Mouse (Mus musculus) limb, embryonic 15.5 days (tissue): ENCODE measurements around the gene Wdr91. TPM values are rescaled to one million over a fixed set of nuclear protein-coding genes. Genes with fewer than 3 reads are reported as not detected.

Source experiments
- ATAC-seq: fragments of 200-750 bp; cut with Nextera tagmentation; 2 replicates; pipeline ENCODE4 v1.8.0; 2017; ENCODE audit warnings: low read depth, moderate TSS enrichment; ENCODE audit not compliant: insufficient number of reproducible peaks, low FRiP score, low TSS enrichment
- H3K27ac ChIP-seq: fragments of 300-500 bp; sonication (generic); 2 replicates; pipeline ENCODE4 v1.5.1; 2015; ENCODE audit warnings: moderate library complexity, mild to moderate bottlenecking, inconsistent platforms
- H3K27me3 ChIP-seq: fragments of 300-500 bp; sonication (generic); 2 replicates; pipeline ENCODE4 v1.6.1; 2015; ENCODE audit warnings: inconsistent platforms
- H3K36me3 ChIP-seq: fragments of 300-500 bp; sonication (generic); 2 replicates; pipeline ENCODE4 v1.6.1; 2015; ENCODE audit warnings: inconsistent platforms
- H3K4me1 ChIP-seq: fragments of 300-500 bp; sonication (generic); 2 replicates; pipeline ENCODE4 v1.6.1; 2015; ENCODE audit warnings: inconsistent platforms
- H3K4me2 ChIP-seq: fragments of 300-500 bp; sonication (generic); 2 replicates; pipeline ENCODE4 v1.6.1; 2015; ENCODE audit warnings: mild to moderate bottlenecking, inconsistent platforms
- H3K4me3 ChIP-seq: fragments of 300-500 bp; sonication (generic); 2 replicates; pipeline ENCODE4 v1.5.1; 2015; ENCODE audit warnings: mild to moderate bottlenecking, inconsistent platforms
- H3K9ac ChIP-seq: fragments of 300-500 bp; sonication (generic); 2 replicates; pipeline ENCODE4 v1.6.1; 2015; ENCODE audit warnings: inconsistent platforms
- H3K9me3 ChIP-seq: fragments of 300-500 bp; sonication (generic); 2 replicates; pipeline ENCODE4 v1.6.1; 2016; ENCODE audit warnings: inconsistent platforms
- WGBS: fragments of 180-500 bp; shearing (Covaris S2); methylation state at CpG from one replicate; pipeline ENCODE4 v1.1.7; 2015; 5-methylcytosine and 5-hydroxymethylcytosine counted together
- polyA plus RNA-seq: library from polyadenylated mRNA; unstranded; fragments of >200 nt; fragmentation: Nextera tagmentation; extraction: Ambion mirVana; gene quantifications from 2 replicates; pipeline ENCODE4 v1.2.1, GENCODE M21; 2015

Gene Wdr91
- polyA plus RNA-seq: 9.9 and 10.2 TPM in 2 replicates

GRCm38 (mm10) chr6:34910371-34911219 lies at the start of gene Wdr91:
Gene Wdr91 (minus strand): TSS chr6:34910876.
- Histone ChIP-seq H3K27ac (peak within 1 kb of the TSS; percentile 91), H3K36me3 (peaks cover 18% of the 10 kb centered on the region), H3K27me3 (no peaks in the 10 kb centered on the region), H3K9ac (peak within 1 kb of the TSS; percentile 56), H3K4me1 (peaks cover 8% of the 10 kb centered on the region; the same call in 1 of the 2 replicates), H3K4me3 (peak within 1 kb of the TSS; percentile 83), H3K4me2 (peak within 1 kb of the TSS; percentile 85), H3K9me3 (no peaks in the 10 kb centered on the region)
- WGBS: under 1% methylated on average over 64 of the region's 64 CpGs
- peak; percentile 92 for ATAC-seq

GRCm38 (mm10) chr6:34959131-34959530 lies 48.5 kb upstream of the Wdr91 start:
- no peak overlapping the region for H3K4me3 ChIP-seq
- WGBS: 91% methylated on average over 7 of the region's 7 CpGs
- no peaks in the 10 kb centered on the region; the same call in 1 of the 2 replicates for H3K4me1 ChIP-seq
- no peak overlapping the region for H3K27ac ChIP-seq
- no peak overlapping the region for H3K4me2 ChIP-seq
- no peak for ATAC-seq
- H3K9ac ChIP-seq: no peak overlapping the region
- no peaks in the 10 kb centered on the region for H3K9me3 ChIP-seq
- no peaks in the 10 kb centered on the region for H3K27me3 ChIP-seq
- no peaks in the 10 kb centered on the region for H3K36me3 ChIP-seq

- WGBS: 44% methylated on average over 8 of the region's 8 CpGs
- Histone ChIP-seq H3K9me3 (no peaks in the 10 kb centered on the region), H3K36me3 (no peaks in the 10 kb centered on the region), H3K4me3 (no peak overlapping the region), H3K4me1 (no peaks in the 10 kb centered on the region; the same call in 1 of the 2 replicates), H3K27ac (no peak overlapping the region), H3K27me3 (no peaks in the 10 kb centered on the region), H3K4me2 (peak overlapping the region; percentile 22), H3K9ac (no peak overlapping the region)
- no peak for ATAC-seq
Observed at GRCm38 (mm10) chr6:34955862-34956241, 45.2 kb upstream of the Wdr91 start.

GRCm38 (mm10) chr6:34954926-34955861 lies 44.5 kb upstream of the Wdr91 start:
- H3K4me2 ChIP-seq: peak overlapping the region; percentile 22
- H3K4me1 ChIP-seq: no peaks in the 10 kb centered on the region; the same call in 1 of the 2 replicates
- H3K9me3 ChIP-seq: no peaks in the 10 kb centered on the region
- H3K4me3 ChIP-seq: no peak overlapping the region
- no peak overlapping the region for H3K9ac ChIP-seq
- no peak overlapping the region for H3K27ac ChIP-seq
- WGBS: 55% methylated on average over 18 of the region's 18 CpGs
- H3K27me3 ChIP-seq: no peaks in the 10 kb centered on the region
- no peaks in the 10 kb centered on the region for H3K36me3 ChIP-seq
- no peak for ATAC-seq

- no peak overlapping the region for H3K4me2 ChIP-seq
- no peak for ATAC-seq
- H3K4me1 ChIP-seq: peaks cover 5% of the 10 kb centered on the region
- no peaks in the 10 kb centered on the region for H3K36me3 ChIP-seq
- WGBS: 61% methylated on average over 7 of the region's 7 CpGs
- H3K4me3 ChIP-seq: no peak overlapping the region
- H3K27ac ChIP-seq: no peak overlapping the region
- H3K27me3 ChIP-seq: peaks cover 4% of the 10 kb centered on the region; the same call in 1 of the 2 replicates
- no peaks in the 10 kb centered on the region for H3K9me3 ChIP-seq
- H3K9ac ChIP-seq: no peak overlapping the region
Observed at GRCm38 (mm10) chr6:34951956-34952667, 41.4 kb upstream of the Wdr91 start.

GRCm38 (mm10) chr6:34951518-34951917 lies 40.8 kb upstream of the Wdr91 start:
- 85% methylated on average over 7 of the region's 7 CpGs for WGBS
- no peak for ATAC-seq

GRCm38 (mm10) chr6:34948461-34948860 lies 37.8 kb upstream of the Wdr91 start:
- no peaks in the 10 kb centered on the region for H3K9me3 ChIP-seq
- no peak overlapping the region for H3K9ac ChIP-seq
- peaks cover 4% of the 10 kb centered on the region; the same call in 1 of the 2 replicates for H3K27me3 ChIP-seq
- no peak overlapping the region for H3K4me3 ChIP-seq
- ATAC-seq: no peak
- H3K27ac ChIP-seq: no peak overlapping the region
- peak overlapping the region; percentile 32; the same call in 1 of the 2 replicates for H3K4me2 ChIP-seq
- WGBS: 27% methylated on average over 11 of the region's 11 CpGs
- H3K4me1 ChIP-seq: peaks cover 5% of the 10 kb centered on the region
- no peaks in the 10 kb centered on the region for H3K36me3 ChIP-seq

More at GRCm38 (mm10) chr6:34951518-34951917, 40.8 kb upstream of the Wdr91 start:
- H3K9ac ChIP-seq: no peak overlapping the region
- H3K27me3 ChIP-seq: peaks cover 4% of the 10 kb centered on the region; the same call in 1 of the 2 replicates
- no peak overlapping the region for H3K4me3 ChIP-seq
- peaks cover 5% of the 10 kb centered on the region for H3K4me1 ChIP-seq
- H3K9me3 ChIP-seq: no peaks in the 10 kb centered on the region
- no peak overlapping the region for H3K27ac ChIP-seq
- H3K4me2 ChIP-seq: no peak overlapping the region
- H3K36me3 ChIP-seq: no peaks in the 10 kb centered on the region

GRCm38 (mm10) chr6:34946486-34947079 lies 35.9 kb upstream of the Wdr91 start:
- H3K9ac ChIP-seq: no peak overlapping the region
- no peak overlapping the region for H3K27ac ChIP-seq
- no peaks in the 10 kb centered on the region for H3K36me3 ChIP-seq
- H3K9me3 ChIP-seq: no peaks in the 10 kb centered on the region
- ATAC-seq: no peak
- peaks cover 5% of the 10 kb centered on the region for H3K4me1 ChIP-seq
- H3K4me2 ChIP-seq: no peak overlapping the region
- WGBS: 90% methylated on average over 1 of the region's 1 CpGs
- peaks cover 4% of the 10 kb centered on the region; the same call in 1 of the 2 replicates for H3K27me3 ChIP-seq
- no peak overlapping the region for H3K4me3 ChIP-seq

- H3K4me3 ChIP-seq: no peak overlapping the region
- no peaks in the 10 kb centered on the region for H3K36me3 ChIP-seq
- no peak overlapping the region for H3K9ac ChIP-seq
- no peak overlapping the region for H3K27ac ChIP-seq
- H3K27me3 ChIP-seq: no peaks in the 10 kb centered on the region
- no peak overlapping the region for H3K4me2 ChIP-seq
- ATAC-seq: no peak
- WGBS: 72% methylated on average over 5 of the region's 5 CpGs
- H3K9me3 ChIP-seq: no peaks in the 10 kb centered on the region
- H3K4me1 ChIP-seq: peaks cover 1% of the 10 kb centered on the region; the same call in 1 of the 2 replicates
Observed at GRCm38 (mm10) chr6:34943499-34943898, 32.8 kb upstream of the Wdr91 start.

- Histone ChIP-seq H3K36me3 (no peaks in the 10 kb centered on the region), H3K4me2 (no peak overlapping the region), H3K9ac (no peak overlapping the region), H3K9me3 (no peaks in the 10 kb centered on the region), H3K27me3 (no peaks in the 10 kb centered on the region), H3K27ac (no peak overlapping the region), H3K4me1 (no peaks in the 10 kb centered on the region), H3K4me3 (no peak overlapping the region)
- ATAC-seq: no peak
- WGBS: 86% methylated on average over 9 of the region's 9 CpGs
Observed at GRCm38 (mm10) chr6:34942446-34942845, 31.8 kb upstream of the Wdr91 start.

GRCm38 (mm10) chr6:34941496-34941895 lies 30.8 kb upstream of the Wdr91 start:
- 65% methylated on average over 2 of the region's 2 CpGs for WGBS
- Histone ChIP-seq H3K9ac (no peak overlapping the region), H3K4me1 (no peaks in the 10 kb centered on the region), H3K36me3 (no peaks in the 10 kb centered on the region), H3K4me3 (no peak overlapping the region), H3K4me2 (no peak overlapping the region), H3K27ac (no peak overlapping the region), H3K9me3 (no peaks in the 10 kb centered on the region), H3K27me3 (no peaks in the 10 kb centered on the region)
- no peak for ATAC-seq
